Mouse (Mus musculus) erythroblast, embryonic 14.5 days (primary cell): Measurements from ENCODE around the gene Hist1h2af.
"Not testable (repeated sequence)": the region's sequence is repeated elsewhere in the genome, so short reads cannot be mapped to it uniquely, and the experiment has no call there.

Experiments used
- GATA1 ChIP-seq: IDR thresholded peaks from 2 replicates; pipeline ENCODE4 v1.6.1; 2012; ENCODE audit warnings: low read length, inconsistent platforms, mixed read lengths
- TAL1 ChIP-seq: IDR thresholded peaks from 3 replicates; pipeline ENCODE4 v1.6.1; 2012; ENCODE audit warnings: low read length, inconsistent platforms, mixed read lengths

DNA sequence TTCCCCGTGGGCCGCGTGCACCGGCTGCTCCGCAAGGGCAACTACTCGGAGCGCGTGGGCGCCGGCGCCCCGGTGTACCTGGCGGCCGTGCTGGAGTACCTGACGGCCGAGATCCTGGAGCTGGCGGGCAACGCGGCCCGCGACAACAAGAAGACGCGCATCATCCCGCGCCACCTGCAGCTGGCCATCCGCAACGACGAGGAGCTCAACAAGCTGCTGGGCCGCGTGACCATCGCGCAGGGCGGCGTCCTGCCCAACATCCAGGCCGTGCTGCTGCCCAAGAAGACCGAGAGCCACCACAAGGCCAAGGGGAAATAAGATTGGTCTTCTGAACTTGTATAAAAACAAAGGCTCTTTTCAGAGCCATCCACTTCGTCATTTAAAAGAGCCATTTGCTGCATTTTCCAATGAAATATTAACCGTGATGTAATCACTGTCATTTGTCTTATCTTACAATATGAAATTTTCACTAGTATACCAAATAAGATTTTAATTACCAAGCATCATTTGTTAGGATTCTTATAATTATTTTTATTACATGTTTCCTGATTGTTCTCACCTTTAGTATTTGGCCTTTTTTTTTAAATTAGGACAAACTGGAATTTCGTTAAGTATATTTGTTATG, 41.0 kb downstream of the Hist1h2af start:
- TF ChIP-seq GATA1, TAL1: not testable (repeated sequence)
